Mouse (Mus musculus): ENCODE results near the gene Lmo3. TPM values are rescaled to one million over a fixed set of nuclear protein-coding genes. Genes with fewer than 3 reads are reported as not detected.

Gene Lmo3
- total and polyA plus RNA-seq, 2 experiments from 2014 or later: 0.16 TPM; not detected in 1

DNA sequence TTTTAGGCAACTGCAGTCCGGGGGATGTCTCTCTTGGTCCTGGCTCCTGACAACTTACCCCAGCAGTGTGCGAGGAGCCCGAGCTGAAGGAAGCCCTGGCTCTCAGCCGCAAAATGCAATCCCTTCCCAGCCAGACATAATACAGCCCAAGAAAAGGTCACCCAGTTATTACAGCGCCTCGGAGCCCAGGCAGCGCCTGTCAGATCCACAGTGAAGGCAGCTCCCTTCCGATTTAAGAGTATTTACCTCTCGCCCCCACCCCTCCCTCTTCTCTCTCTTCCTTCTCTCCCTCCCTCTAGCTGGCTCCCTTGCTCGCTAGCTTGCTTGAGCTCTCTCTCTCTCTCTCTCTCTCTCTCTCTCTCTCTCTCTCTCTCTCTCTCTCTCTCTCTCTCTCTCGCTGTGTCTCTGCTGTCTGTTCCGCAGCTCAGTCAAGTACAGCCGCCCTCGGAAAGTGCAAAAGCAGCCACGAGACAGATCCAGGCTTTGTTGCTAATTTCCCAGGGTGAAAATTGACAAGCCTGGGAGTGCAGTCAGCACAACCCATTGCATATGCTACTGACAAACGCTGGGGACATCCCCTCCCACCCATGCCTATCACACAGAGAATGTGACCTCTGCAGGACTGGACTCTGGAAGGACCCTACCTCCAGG is 159.0 kb downstream of the Lmo3 start:
- H3K27me3 ChIP-seq (ENCODE audit: control insufficient read depth, insufficient read depth, low read length): 0 out of 2 replicates have a peak, but pooled peaks cover 8% of the 10 kb centered on the region
- WGBS: 2% methylated on average over 15 of the region's 16 CpGs
- H3K9ac ChIP-seq (replicated peaks; ENCODE audit: low read depth, low read length): no peak overlapping the region
- DNase-seq (ENCODE audit: low spot score): no peak
- H3K4me1 ChIP-seq (ENCODE audit: control insufficient read depth, insufficient read depth): peaks cover 13% of the 10 kb centered on the region; the same call in 1 of the 2 replicates
- no peak for TF ChIP-seq EP300 (IDR thresholded peaks at IDR 0.05; ENCODE audit: low read depth)
- TF ChIP-seq CTCF (IDR thresholded peaks at IDR 0.05; ENCODE audit: low read depth): no peak
- H3K4me3 ChIP-seq (ENCODE audit: low read depth, low read length): peak overlapping the region; percentile 41
- ATAC-seq (ENCODE audit: insufficient read depth, low read depth): no peak
- no peaks in the 10 kb centered on the region for H3K9me3 ChIP-seq (replicated peaks; ENCODE audit: control insufficient read depth, low read length)
- H3K36me3 ChIP-seq (replicated peaks; ENCODE audit: control insufficient read depth, insufficient read depth, low read length): no peaks in the 10 kb centered on the region
- H3K4me2 ChIP-seq (ENCODE audit: low read depth, low read length): peak overlapping the region; percentile 67
- H3K27ac ChIP-seq (ENCODE audit: low read depth): no peak overlapping the region

DNA sequence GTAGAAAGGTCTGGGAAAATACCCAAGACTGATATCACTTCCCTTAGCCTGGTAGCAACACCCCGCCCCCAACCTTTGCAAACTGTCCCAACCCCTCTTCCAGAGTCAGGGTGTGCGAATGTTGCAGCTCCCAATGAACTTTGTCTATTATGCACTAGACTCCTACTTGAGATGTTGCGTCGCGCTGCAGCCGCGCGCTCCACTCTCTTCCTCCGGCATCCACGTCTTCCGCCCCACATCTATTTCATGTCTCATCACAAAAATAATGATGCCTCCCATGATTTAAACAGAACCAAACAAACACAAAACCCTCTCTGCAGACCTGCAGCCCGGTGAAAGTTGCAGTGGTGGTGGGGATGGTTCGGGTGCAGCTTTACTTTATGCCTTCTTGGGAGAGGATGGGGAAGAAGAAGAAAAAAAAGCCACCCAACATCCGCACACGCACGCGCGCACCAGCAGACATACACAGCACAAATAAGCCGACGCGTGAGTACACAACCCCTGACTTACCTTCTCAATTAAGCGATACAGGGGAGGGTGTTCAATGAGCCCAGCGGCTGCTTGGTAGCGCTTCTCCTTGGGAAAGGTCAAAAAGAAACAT is 159.7 kb downstream of the Lmo3 start:
- TF ChIP-seq CTCF (IDR thresholded peaks at IDR 0.05; ENCODE audit: low read depth): no peak
- TF ChIP-seq EP300 (IDR thresholded peaks at IDR 0.05; ENCODE audit: low read depth): no peak
- DNase-seq (ENCODE audit: low spot score) (no peak), ATAC-seq (ENCODE audit: insufficient read depth, low read depth) (no peak)
- no peak overlapping the region for H3K9ac ChIP-seq (replicated peaks; ENCODE audit: low read depth, low read length)
- peaks cover 13% of the 10 kb centered on the region; the same call in 1 of the 2 replicates for H3K4me1 ChIP-seq (ENCODE audit: control insufficient read depth, insufficient read depth)
- 0 out of 2 replicates have a peak, but pooled peaks cover 8% of the 10 kb centered on the region for H3K27me3 ChIP-seq (ENCODE audit: control insufficient read depth, insufficient read depth, low read length)
- WGBS: 2% methylated on average over 24 of the region's 24 CpGs
- no peak overlapping the region for H3K27ac ChIP-seq (ENCODE audit: low read depth)
- H3K4me3 ChIP-seq (ENCODE audit: low read depth, low read length): peak overlapping the region; percentile 41
- H3K4me2 ChIP-seq (ENCODE audit: low read depth, low read length): peak overlapping the region; percentile 67
- H3K9me3 ChIP-seq (replicated peaks; ENCODE audit: control insufficient read depth, low read length): no peaks in the 10 kb centered on the region
- H3K36me3 ChIP-seq (replicated peaks; ENCODE audit: control insufficient read depth, insufficient read depth, low read length): no peaks in the 10 kb centered on the region

DNA sequence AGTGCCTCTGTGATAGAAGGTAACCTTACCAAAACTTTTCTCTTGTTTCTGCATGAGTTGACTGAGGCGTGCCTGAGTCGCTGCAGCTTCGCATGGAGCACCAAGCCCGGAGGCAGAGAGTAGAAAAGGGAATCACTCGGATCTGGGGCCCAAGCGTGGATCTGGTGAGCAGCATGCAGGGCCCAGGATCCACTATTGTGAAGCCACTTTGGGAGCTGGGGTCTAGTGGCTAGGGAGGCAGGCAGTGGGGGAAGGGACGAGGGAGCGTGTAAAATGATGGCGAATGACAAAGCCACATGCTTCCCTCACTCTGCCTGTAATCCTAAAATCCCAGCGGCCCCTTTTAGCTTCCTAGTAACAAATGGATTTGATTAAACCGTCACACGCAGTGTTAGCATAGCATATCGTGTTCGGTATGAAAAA is 160.6 kb downstream of the Lmo3 start:
- DNase-seq (ENCODE audit: low spot score) (no peak), ATAC-seq (ENCODE audit: insufficient read depth, low read depth) (no peak)
- no peak overlapping the region for H3K27ac ChIP-seq (ENCODE audit: low read depth)

DNA sequence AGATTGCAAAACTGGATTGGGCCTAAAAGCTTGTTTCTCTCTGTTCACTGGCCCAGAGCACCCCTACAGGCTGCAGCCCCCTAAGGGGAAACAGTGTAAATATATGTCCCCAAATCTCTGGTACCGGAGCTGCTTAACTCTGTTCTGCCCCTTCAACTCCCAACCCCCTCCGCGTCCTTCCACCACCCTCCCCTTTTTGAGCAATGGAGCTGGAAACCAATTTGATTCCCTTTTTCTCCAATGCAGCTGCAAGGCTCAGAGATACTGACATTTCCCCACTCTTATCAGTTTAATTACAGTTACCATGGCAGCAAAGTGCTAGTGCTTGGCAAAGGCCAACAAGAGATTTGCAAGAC is 161.3 kb downstream of the Lmo3 start:
- Histone ChIP-seq H3K4me2 (ENCODE audit: low read depth, low read length) (peak overlapping the region; percentile 67; the same call in 1 of the 2 replicates), H3K27me3 (ENCODE audit: control insufficient read depth, insufficient read depth, low read length) (0 out of 2 replicates have a peak, but pooled peaks cover 8% of the 10 kb centered on the region), H3K9me3 (replicated peaks; ENCODE audit: control insufficient read depth, low read length) (no peaks in the 10 kb centered on the region), H3K9ac (replicated peaks; ENCODE audit: low read depth, low read length) (no peak overlapping the region), H3K4me3 (ENCODE audit: low read depth, low read length) (no peak overlapping the region; the same call in 1 of the 2 replicates), H3K4me1 (ENCODE audit: control insufficient read depth, insufficient read depth) (peaks cover 13% of the 10 kb centered on the region; the same call in 1 of the 2 replicates), H3K36me3 (replicated peaks; ENCODE audit: control insufficient read depth, insufficient read depth, low read length) (no peaks in the 10 kb centered on the region), H3K27ac (ENCODE audit: low read depth) (no peak overlapping the region)
- TF ChIP-seq CTCF (IDR thresholded peaks at IDR 0.05; ENCODE audit: low read depth) (no peak), EP300 (IDR thresholded peaks at IDR 0.05; ENCODE audit: low read depth) (no peak)
- ATAC-seq (ENCODE audit: insufficient read depth, low read depth) (no peak), DNase-seq (ENCODE audit: low spot score) (peak; percentile 17)
- 7% methylated on average over 3 of the region's 3 CpGs for WGBS

More for the DNA sequence above, 160.6 kb downstream of the Lmo3 start:
- H3K4me2 ChIP-seq (ENCODE audit: low read depth, low read length): peak overlapping the region; percentile 67
- no peaks in the 10 kb centered on the region for H3K9me3 ChIP-seq (replicated peaks; ENCODE audit: control insufficient read depth, low read length)
- no peak overlapping the region for H3K9ac ChIP-seq (replicated peaks; ENCODE audit: low read depth, low read length)
- peak overlapping the region; percentile 41 for H3K4me3 ChIP-seq (ENCODE audit: low read depth, low read length)
- H3K36me3 ChIP-seq (replicated peaks; ENCODE audit: control insufficient read depth, insufficient read depth, low read length): no peaks in the 10 kb centered on the region
- H3K4me1 ChIP-seq (ENCODE audit: control insufficient read depth, insufficient read depth): peaks cover 13% of the 10 kb centered on the region; the same call in 1 of the 2 replicates
- H3K27me3 ChIP-seq (ENCODE audit: control insufficient read depth, insufficient read depth, low read length): 0 out of 2 replicates have a peak, but pooled peaks cover 8% of the 10 kb centered on the region
- WGBS: 6% methylated on average over 14 of the region's 14 CpGs
- TF ChIP-seq EP300 (IDR thresholded peaks at IDR 0.05; ENCODE audit: low read depth) (no peak), CTCF (IDR thresholded peaks at IDR 0.05; ENCODE audit: low read depth) (no peak)

DNA sequence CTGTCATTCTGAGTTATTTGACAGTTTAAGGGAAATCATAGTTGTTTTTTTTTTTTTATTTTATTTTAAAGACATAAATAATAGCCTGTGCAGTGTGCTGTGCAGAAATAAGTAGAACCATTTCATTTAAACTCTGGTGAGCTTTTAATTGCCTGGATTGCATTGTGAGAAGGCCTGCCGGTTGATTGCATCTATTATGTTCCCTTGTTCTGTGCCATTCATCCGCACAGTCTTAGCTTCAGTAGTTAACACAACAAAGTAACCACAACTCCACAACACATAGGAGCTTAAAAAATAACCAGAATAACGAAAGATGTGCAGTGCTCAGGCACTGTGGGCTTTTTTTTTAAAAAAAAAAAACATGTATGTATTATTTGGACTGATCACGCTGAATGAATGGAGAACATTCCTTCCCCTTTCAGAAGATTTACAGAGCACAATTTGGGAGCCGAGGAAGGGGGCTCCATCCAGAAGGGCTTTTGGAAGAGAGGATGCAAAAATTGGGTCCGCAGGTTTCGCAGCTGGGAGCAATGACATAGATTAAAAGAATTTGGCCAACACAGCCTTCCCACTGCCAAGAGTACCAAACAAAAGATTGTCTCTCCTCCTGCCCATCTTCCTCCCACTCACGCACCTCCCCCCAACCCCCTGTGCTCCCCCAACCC is 161.8 kb downstream of the Lmo3 start:
- H3K4me1 ChIP-seq (ENCODE audit: control insufficient read depth, insufficient read depth): peaks cover 13% of the 10 kb centered on the region; the same call in 1 of the 2 replicates
- ATAC-seq (ENCODE audit: insufficient read depth, low read depth) (no peak), DNase-seq (ENCODE audit: low spot score) (no peak)
- H3K4me3 ChIP-seq (ENCODE audit: low read depth, low read length): no peak overlapping the region
- WGBS: 68% methylated on average over 8 of the region's 8 CpGs
- H3K9ac ChIP-seq (replicated peaks; ENCODE audit: low read depth, low read length): no peak overlapping the region
- H3K36me3 ChIP-seq (replicated peaks; ENCODE audit: control insufficient read depth, insufficient read depth, low read length): no peaks in the 10 kb centered on the region
- TF ChIP-seq EP300 (IDR thresholded peaks at IDR 0.05; ENCODE audit: low read depth): no peak
- TF ChIP-seq CTCF (IDR thresholded peaks at IDR 0.05; ENCODE audit: low read depth): no peak
- no peaks in the 10 kb centered on the region for H3K9me3 ChIP-seq (replicated peaks; ENCODE audit: control insufficient read depth, low read length)
- H3K27me3 ChIP-seq (ENCODE audit: control insufficient read depth, insufficient read depth, low read length): 0 out of 2 replicates have a peak, but pooled peaks cover 8% of the 10 kb centered on the region
- H3K27ac ChIP-seq (ENCODE audit: low read depth): no peak overlapping the region
- H3K4me2 ChIP-seq (ENCODE audit: low read depth, low read length): no peak overlapping the region
